Mouse (Mus musculus) midbrain, embryonic 14.5 days (tissue): ENCODE results near the gene Tssk4. TPM values are rescaled to one million over a fixed set of nuclear protein-coding genes. Genes with fewer than 3 reads are reported as not detected.

ENCODE experiments used
- ATAC-seq: fragments of 200-750 bp; cut with Nextera tagmentation; 2 replicates; pipeline ENCODE4 v1.8.0; 2017; ENCODE audit warnings: moderate number of reproducible peaks, moderate library complexity; ENCODE audit not compliant: low FRiP score, low TSS enrichment
- DNase-seq: peaks from one replicate; pipeline ENCODE4 v3.0.0-alpha.2; 2015
- H3K27ac ChIP-seq: fragments of 300-500 bp; sonication (generic); replicated peaks from 2 replicates; pipeline ENCODE4 v1.5.1; 2014; ENCODE audit warnings: mild to moderate bottlenecking, low read depth, low read length, moderate library complexity
- H3K27me3 ChIP-seq: fragments of 300-500 bp; sonication (generic); 2 replicates; pipeline ENCODE4 v1.6.1; 2014; ENCODE audit warnings: low read length, control low read depth, mixed read lengths; ENCODE audit not compliant: control insufficient read depth, insufficient read depth
- H3K36me3 ChIP-seq: fragments of 300-500 bp; sonication (generic); 2 replicates; pipeline ENCODE4 v1.6.1; 2014; ENCODE audit warnings: low read length, control low read depth; ENCODE audit not compliant: control insufficient read depth, insufficient read depth
- H3K4me1 ChIP-seq: fragments of 300-500 bp; sonication (generic); 2 replicates; pipeline ENCODE4 v1.6.1; 2014; ENCODE audit warnings: mild to moderate bottlenecking, antibody characterized with exemption, low read length, control low read depth; ENCODE audit not compliant: control insufficient read depth, insufficient read depth
- H3K4me2 ChIP-seq: fragments of 300-500 bp; sonication (generic); 2 replicates; pipeline ENCODE4 v1.6.1; 2014; ENCODE audit warnings: mild to moderate bottlenecking, low read length, moderate library complexity
- H3K4me3 ChIP-seq: fragments of 300-500 bp; sonication (generic); replicated peaks from 2 replicates; pipeline ENCODE4 v1.5.1; 2014; ENCODE audit warnings: low read depth, low read length
- H3K9ac ChIP-seq: fragments of 300-500 bp; sonication (generic); replicated peaks from 2 replicates; pipeline ENCODE4 v1.6.1; 2014; ENCODE audit warnings: mild to moderate bottlenecking, low read length, moderate library complexity
- H3K9me3 ChIP-seq: fragments of 300-500 bp; sonication (generic); 2 replicates; pipeline ENCODE4 v1.6.1; 2016; ENCODE audit warnings: low read length, control low read depth, mixed read lengths; ENCODE audit not compliant: control insufficient read depth
- WGBS: fragments of 180-500 bp; shearing (Covaris S2); extraction: QIAGEN DNeasy Blood & Tissue Kit; methylation state at CpG from one replicate; pipeline ENCODE4 v1.1.7; 2014; 5-methylcytosine and 5-hydroxymethylcytosine counted together
- polyA plus RNA-seq: library from polyadenylated mRNA; unstranded; fragments of >200 nt; fragmentation: Nextera tagmentation; extraction: Ambion mirVana; gene quantifications from 2 replicates; pipeline ENCODE4 v1.2.1, GENCODE M21; 2014

Tssk4 gene
- polyA plus RNA-seq, 1 experiment from 2014 or later, result 0.47 TPM

DNA sequence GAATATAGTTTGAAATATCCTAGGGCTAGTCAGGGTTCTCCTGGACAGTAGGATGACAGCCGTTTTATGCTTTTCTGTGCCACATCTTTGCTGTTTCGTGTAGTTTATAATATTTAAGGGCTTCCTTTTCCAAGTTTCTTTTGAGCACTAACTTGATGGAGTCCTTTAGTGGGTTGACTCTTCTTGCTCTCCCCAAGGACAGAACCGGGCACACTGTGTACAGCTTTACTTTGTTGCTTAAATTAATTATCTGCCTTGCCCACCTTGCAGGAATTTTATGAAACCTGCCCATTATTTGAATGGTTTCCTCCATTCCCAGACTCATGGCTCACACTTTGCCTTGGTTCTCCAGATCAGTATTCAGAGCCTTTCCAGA lies 32.1 kb downstream of the Tssk4 start:
- H3K27ac ChIP-seq, result peak overlapping the region; percentile 66; the same call in 1 of the 2 replicates
- 14% methylated on average over 3 of the region's 3 CpGs for WGBS

DNA sequence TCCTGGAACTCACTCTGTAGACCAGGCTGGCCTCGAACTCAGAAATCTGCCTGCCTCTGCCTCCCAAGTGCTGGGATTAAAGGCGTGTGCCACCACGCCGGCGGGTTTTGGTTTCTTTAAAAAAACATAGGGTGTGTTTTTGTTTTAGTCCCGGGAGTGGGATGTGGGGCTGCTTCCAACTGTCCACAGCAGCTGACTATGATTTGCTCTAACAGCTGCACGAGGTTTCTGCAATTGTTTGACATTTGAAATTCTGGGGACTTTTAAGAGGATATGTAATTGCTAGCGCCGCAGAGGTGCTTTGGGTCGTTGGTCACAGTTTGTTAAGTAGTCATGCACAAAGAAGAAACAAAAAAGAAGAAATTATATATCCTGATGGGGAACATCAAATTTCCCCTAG lies 39.4 kb downstream of the Tssk4 start:
- Histone ChIP-seq H3K4me3 (no peak overlapping the region), H3K36me3 (no peaks in the 10 kb centered on the region), H3K9me3 (no peaks in the 10 kb centered on the region), H3K4me2 (no peak overlapping the region), H3K9ac (no peak overlapping the region), H3K27ac (no peak overlapping the region), H3K4me1 (no peaks in the 10 kb centered on the region), H3K27me3 (no peaks in the 10 kb centered on the region)
- ATAC-seq, result no peak
- 88% methylated on average over 10 of the region's 10 CpGs for WGBS
- DNase-seq, result no peak

More for the DNA sequence above, 32.1 kb downstream of the Tssk4 start:
- H3K36me3 ChIP-seq, result peaks cover 35% of the 10 kb centered on the region
- H3K9ac ChIP-seq, result 0 out of 2 replicates have a peak overlapping the region, but pooled peaks have one; percentile 63
- H3K4me3 ChIP-seq, result peak overlapping the region; percentile 77
- H3K4me2 ChIP-seq, result peak overlapping the region; percentile 96
- no peaks in the 10 kb centered on the region for H3K9me3 ChIP-seq
- H3K27me3 ChIP-seq, result no peaks in the 10 kb centered on the region
- H3K4me1 ChIP-seq, result peaks cover 6% of the 10 kb centered on the region
- DNase-seq (no peak), ATAC-seq (peak; percentile 35)

DNA sequence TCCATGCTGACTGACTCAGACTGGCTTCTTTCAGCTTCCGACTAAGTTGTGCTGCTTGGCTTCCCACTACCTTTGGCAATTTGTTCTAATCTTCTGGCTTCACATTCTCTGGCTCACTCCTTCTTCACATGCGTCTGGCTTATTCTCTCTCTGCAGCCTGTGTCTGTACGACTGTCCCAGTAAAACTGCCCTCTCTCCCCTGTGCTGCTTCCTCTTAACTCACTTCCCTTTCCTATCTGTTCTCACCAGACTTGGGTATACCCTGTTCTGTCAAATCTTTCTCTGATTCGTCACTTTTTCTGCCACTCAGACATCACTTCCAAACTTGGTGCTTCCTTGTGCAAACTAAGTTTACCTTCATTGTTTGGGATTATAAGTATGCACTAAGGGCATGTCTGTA lies 47.2 kb downstream of the Tssk4 start:
- no peak for DNase-seq
- no peaks in the 10 kb centered on the region for H3K9me3 ChIP-seq
- H3K4me2 ChIP-seq, result no peak overlapping the region
- no peaks in the 10 kb centered on the region for H3K27me3 ChIP-seq
- H3K36me3 ChIP-seq, result no peaks in the 10 kb centered on the region
- H3K27ac ChIP-seq, result no peak overlapping the region
- WGBS, result 87% methylated on average over 4 of the region's 4 CpGs
- H3K9ac ChIP-seq, result no peak overlapping the region
- no peak for ATAC-seq
- no peak overlapping the region for H3K4me3 ChIP-seq
- no peaks in the 10 kb centered on the region for H3K4me1 ChIP-seq

GRCm38 (mm10) chr14:55701131-55701530 lies 51.1 kb downstream of the Tssk4 start:
- ATAC-seq, result no peak
- 64% methylated on average over 9 of the region's 9 CpGs for WGBS
- DNase-seq, result no peak

More at GRCm38 (mm10) chr14:55701131-55701530, 51.1 kb downstream of the Tssk4 start:
- Histone ChIP-seq H3K9ac (no peak overlapping the region), H3K4me2 (no peak overlapping the region), H3K4me1 (no peaks in the 10 kb centered on the region), H3K36me3 (no peaks in the 10 kb centered on the region), H3K4me3 (no peak overlapping the region), H3K9me3 (no peaks in the 10 kb centered on the region), H3K27ac (no peak overlapping the region), H3K27me3 (no peaks in the 10 kb centered on the region)

Other genes with a start within 250 kb of the Tssk4 start
- gene Dhrs4, start 171.4 kb upstream of the Tssk4 start, polyA plus RNA-seq, result 11.5 and 13.3 TPM in 2 replicates
- gene Carmil3, start 159.5 kb upstream of the Tssk4 start, polyA plus RNA-seq, result 34.7 and 34.8 TPM in 2 replicates
- gene Cpne6, start 139.7 kb upstream of the Tssk4 start, polyA plus RNA-seq, result 0.74 and 1.4 TPM in 2 replicates
- gene Nrl, start 125.2 kb upstream of the Tssk4 start, polyA plus RNA-seq, result 0.24 TPM in 1 of 2 replicates, not detected in the other
- gene Pck2, start 109.9 kb upstream of the Tssk4 start, polyA plus RNA-seq, result 15.8 and 16.2 TPM in 2 replicates
- gene Dcaf11, start 90.2 kb upstream of the Tssk4 start, polyA plus RNA-seq, result 133 and 134 TPM in 2 replicates
- 1.7 and 2.1 TPM in 2 replicates for gene A730061H03Rik, start 89.8 kb upstream of the Tssk4 start, polyA plus RNA-seq
- gene Fitm1, start 74.6 kb upstream of the Tssk4 start, polyA plus RNA-seq, result not detected in 2 replicates
- gene Psme1, start 72.1 kb upstream of the Tssk4 start, polyA plus RNA-seq, result 189 and 217 TPM in 2 replicates
- gene Emc9, start 64.9 kb upstream of the Tssk4 start, polyA plus RNA-seq, result 17.3 and 32.8 TPM in 2 replicates
- gene Psme2, start 59.1 kb upstream of the Tssk4 start, polyA plus RNA-seq, result 165 and 182 TPM in 2 replicates
- 15.6 and 17.1 TPM in 2 replicates for gene Rnf31, start 58.5 kb upstream of the Tssk4 start, polyA plus RNA-seq
- gene Irf9, start 46.6 kb upstream of the Tssk4 start, polyA plus RNA-seq, result 7.2 and 11.5 TPM in 2 replicates
- 2.6 and 8.2 TPM in 2 replicates for gene Rec8, start 32.1 kb upstream of the Tssk4 start, polyA plus RNA-seq
- 107 and 111 TPM in 2 replicates for gene Ipo4, start 14.2 kb upstream of the Tssk4 start, polyA plus RNA-seq
- 2.6 and 4.1 TPM in 2 replicates for gene Gm49378, start 12.3 kb upstream of the Tssk4 start, polyA plus RNA-seq
- 44.7 and 53.8 TPM in 2 replicates for gene Tm9sf1, start 6.4 kb upstream of the Tssk4 start, polyA plus RNA-seq
- gene Mdp1, start 10.3 kb downstream of the Tssk4 start, polyA plus RNA-seq, result 74.8 and 78.9 TPM in 2 replicates
- gene Gmpr2, start 21.8 kb downstream of the Tssk4 start, polyA plus RNA-seq, result 41.0 and 42.3 TPM in 2 replicates
- gene Nedd8, start 21.9 kb downstream of the Tssk4 start, polyA plus RNA-seq, result 529 and 660 TPM in 2 replicates
- gene Tinf2, start 31.6 kb downstream of the Tssk4 start, polyA plus RNA-seq, result 23.4 and 26.9 TPM in 2 replicates
- gene Tgm1, start 63.7 kb downstream of the Tssk4 start, polyA plus RNA-seq, result 0.14 and 0.36 TPM in 2 replicates
- 39.4 and 48.5 TPM in 2 replicates for gene Rabggta, start 72.1 kb downstream of the Tssk4 start, polyA plus RNA-seq
- gene Dhrs1, start 95.5 kb downstream of the Tssk4 start, polyA plus RNA-seq, result 60.1 and 65.1 TPM in 2 replicates
- 25.0 and 31.2 TPM in 2 replicates for gene Nop9, start 95.5 kb downstream of the Tssk4 start, polyA plus RNA-seq
- gene Cideb, start 108.3 kb downstream of the Tssk4 start, polyA plus RNA-seq, result 0.18 and 0.19 TPM in 2 replicates
- 0.32 and 0.69 TPM in 2 replicates for gene Ltb4r2, start 111.2 kb downstream of the Tssk4 start, polyA plus RNA-seq
- gene Ltb4r1, start 115.8 kb downstream of the Tssk4 start, polyA plus RNA-seq, result 0.77 TPM in 1 of 2 replicates, not detected in the other
- gene Adcy4, start 133.9 kb downstream of the Tssk4 start, polyA plus RNA-seq, result 2.4 and 3.2 TPM in 2 replicates
- gene Ripk3, start 138.7 kb downstream of the Tssk4 start, polyA plus RNA-seq, result 0.77 and 1.8 TPM in 2 replicates
- 6.2 and 8.7 TPM in 2 replicates for gene Nfatc4, start 173.0 kb downstream of the Tssk4 start, polyA plus RNA-seq
- 6.5 and 11.2 TPM in 2 replicates for gene Nynrin, start 203.8 kb downstream of the Tssk4 start, polyA plus RNA-seq
- 0.19 and 0.20 TPM in 2 replicates for gene Cbln3, start 234.2 kb downstream of the Tssk4 start, polyA plus RNA-seq
- 6.5 and 7.1 TPM in 2 replicates for gene Khnyn, start 234.8 kb downstream of the Tssk4 start, polyA plus RNA-seq